Mouse (Mus musculus): Measurements from ENCODE around the gene Prdm5. TPM values are rescaled to one million over a fixed set of nuclear protein-coding genes. Genes with fewer than 3 reads are reported as not detected.

The Prdm5 gene
- 2.1 TPM for polyA plus RNA-seq (2015; fragmentation: Illumina TruSeq; extraction: RNeasy Lipid Tissue Mini Kit (QIAGEN cat#74804); ENCODE audit: insufficient read depth, low read depth, low replicate concordance)

DNA sequence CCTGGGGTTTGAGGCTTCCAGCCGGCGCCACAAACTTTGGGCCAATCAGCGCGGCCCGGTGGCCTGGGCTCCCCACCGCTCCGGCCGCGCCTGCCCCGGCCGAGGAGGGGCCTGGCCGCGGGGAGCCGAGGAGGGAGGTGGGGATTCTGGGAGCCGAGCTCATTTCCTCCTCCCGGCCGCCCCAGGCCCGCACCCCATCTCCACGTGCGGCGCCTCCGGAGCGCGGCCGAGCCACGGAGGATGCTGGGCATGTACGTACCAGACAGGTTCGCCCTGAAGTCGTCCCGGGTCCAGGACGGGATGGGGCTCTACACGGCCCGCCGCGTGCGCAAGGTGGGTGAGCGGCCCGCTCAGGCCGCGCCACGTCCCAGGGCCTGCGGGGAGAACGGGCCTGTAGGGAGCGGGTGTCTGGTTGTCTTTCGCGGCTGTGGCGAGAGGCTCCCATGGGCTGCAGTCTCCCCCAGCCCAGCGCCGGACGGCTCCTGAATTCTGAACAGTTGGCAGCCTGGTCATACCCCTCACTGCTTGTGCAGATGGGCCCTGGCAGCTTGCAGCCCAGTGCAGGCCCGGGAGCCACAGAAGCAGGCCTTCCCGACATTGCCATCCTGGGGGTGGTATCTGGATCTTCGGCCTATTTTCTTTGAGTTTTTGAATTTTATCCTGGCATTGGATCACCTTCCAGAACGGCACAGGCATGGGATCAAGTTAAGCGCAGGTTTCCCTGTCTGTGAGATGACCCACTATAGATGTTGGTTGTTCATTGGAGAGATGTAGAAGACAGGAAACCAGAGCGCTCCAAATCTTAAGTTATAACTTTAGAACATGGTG, at the start of gene Prdm5:
Gene Prdm5 (plus strand): TSS at position 128 of the 828 bp plus-strand sequence.

DNA sequence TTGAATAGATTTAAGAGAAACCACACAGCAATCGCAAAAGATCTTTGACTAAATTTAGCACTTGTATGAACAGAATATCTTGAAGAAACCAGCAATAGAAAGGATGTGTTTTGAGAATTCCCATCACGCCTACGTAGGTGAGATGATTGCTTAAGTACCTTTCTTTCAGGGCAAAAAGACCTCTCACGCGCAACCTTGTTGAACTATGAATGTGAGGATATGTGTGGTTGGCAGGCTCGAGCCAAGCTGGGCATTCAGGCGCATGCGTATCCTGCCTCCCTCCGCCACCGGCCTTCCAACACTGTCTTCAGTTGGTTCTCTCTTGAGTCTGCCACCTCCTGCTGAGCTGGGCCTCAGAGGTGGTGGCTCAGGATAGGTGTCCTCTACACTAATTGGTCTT, 173.5 kb downstream of the Prdm5 start, which contains the start of gene 4930544G11Rik:
Gene 4930544G11Rik (plus strand): TSS at position 301 of the 400 bp plus-strand sequence.

Other genes starting within 250 kb of the Prdm5 start
- 0.09 TPM for gene Ndnf, start 107.4 kb upstream of the Prdm5 start, polyA plus RNA-seq (2015; fragmentation: Illumina TruSeq; extraction: RNeasy Lipid Tissue Mini Kit (QIAGEN cat#74804); ENCODE audit: insufficient read depth, low read depth, low replicate concordance)
- gene 4930544G11Rik, start 173.6 kb downstream of the Prdm5 start, polyA plus RNA-seq (2015; fragmentation: Illumina TruSeq; extraction: RNeasy Lipid Tissue Mini Kit (QIAGEN cat#74804); ENCODE audit: insufficient read depth, low read depth, low replicate concordance), result not detected